Mouse (Mus musculus) megakaryocyte, embryonic 14.5 days (primary cell): ENCODE measurements around the gene Dcn.

Source experiments
- FLI1 ChIP-seq: IDR thresholded peaks from 2 replicates; pipeline ENCODE4 v1.6.1; 2012; ENCODE audit warnings: low read length, inconsistent platforms, mixed read lengths
- GATA1 ChIP-seq: IDR thresholded peaks from 3 replicates; pipeline ENCODE4 v1.6.1; 2012; ENCODE audit warnings: mixed read lengths, low read length, inconsistent platforms, borderline replicate concordance

GRCm38 (mm10) chr10:97442300-97442699 is 37.1 kb upstream of the Dcn start:
- TF ChIP-seq GATA1: no peak
- TF ChIP-seq FLI1: no peak
